Mouse (Mus musculus) stomach, embryonic 16.5 days (tissue): ENCODE measurements around the gene Gemin7. TPM values are rescaled to one million over a fixed set of nuclear protein-coding genes. Genes with fewer than 3 reads are reported as not detected.

Source experiments
- ATAC-seq: fragments of 200-750 bp; cut with Nextera tagmentation; 2 replicates; pipeline ENCODE4 v1.8.0; 2017; ENCODE audit warnings: moderate number of reproducible peaks, moderate TSS enrichment; ENCODE audit not compliant: insufficient read depth, low FRiP score
- H3K27ac ChIP-seq: fragments of 300-500 bp; sonication (generic); 2 replicates; pipeline ENCODE4 v1.5.1; 2014; ENCODE audit warnings: low read length
- H3K27me3 ChIP-seq: fragments of 300-500 bp; sonication (generic); 2 replicates; pipeline ENCODE4 v1.6.1; 2014; ENCODE audit warnings: low read length, control low read depth, mixed read lengths; ENCODE audit not compliant: control insufficient read depth, insufficient read depth
- H3K36me3 ChIP-seq: fragments of 300-500 bp; sonication (generic); 2 replicates; pipeline ENCODE4 v1.6.1; 2014; ENCODE audit warnings: low read length; ENCODE audit not compliant: control insufficient read depth, insufficient read depth
- H3K4me1 ChIP-seq: fragments of 300-500 bp; sonication (generic); 2 replicates; pipeline ENCODE4 v1.6.1; 2014; ENCODE audit warnings: low read length, control low read depth, mixed read lengths; ENCODE audit not compliant: control insufficient read depth, insufficient read depth
- H3K4me2 ChIP-seq: fragments of 300-500 bp; sonication (generic); 2 replicates; pipeline ENCODE4 v1.6.1; 2014; ENCODE audit warnings: low read depth, low read length, mixed read lengths
- H3K4me3 ChIP-seq: fragments of 300-500 bp; sonication (generic); replicated peaks from 2 replicates; pipeline ENCODE4 v1.5.1; 2014; ENCODE audit warnings: mild to moderate bottlenecking, low read length
- H3K9ac ChIP-seq: fragments of 300-500 bp; sonication (generic); 2 replicates; pipeline ENCODE4 v1.6.1; 2014; ENCODE audit warnings: low read length
- H3K9me3 ChIP-seq: fragments of 300-500 bp; sonication (generic); replicated peaks from 2 replicates; pipeline ENCODE4 v1.6.1; 2016; ENCODE audit warnings: low read length, control low read depth; ENCODE audit not compliant: control insufficient read depth
- WGBS: fragments of 180-500 bp; shearing (Covaris S2); extraction: QIAGEN DNeasy Blood & Tissue Kit; methylation state at CpG from one replicate; pipeline ENCODE4 v1.1.7; 2014; 5-methylcytosine and 5-hydroxymethylcytosine counted together
- polyA plus RNA-seq: library from polyadenylated mRNA; unstranded; fragments of >200 nt; fragmentation: Nextera tagmentation; extraction: Ambion mirVana; gene quantifications from 2 replicates; pipeline ENCODE4 v1.2.1, GENCODE M21; 2015

The Gemin7 gene
- polyA plus RNA-seq, 1 experiment from 2014 or later, result 141 TPM

DNA sequence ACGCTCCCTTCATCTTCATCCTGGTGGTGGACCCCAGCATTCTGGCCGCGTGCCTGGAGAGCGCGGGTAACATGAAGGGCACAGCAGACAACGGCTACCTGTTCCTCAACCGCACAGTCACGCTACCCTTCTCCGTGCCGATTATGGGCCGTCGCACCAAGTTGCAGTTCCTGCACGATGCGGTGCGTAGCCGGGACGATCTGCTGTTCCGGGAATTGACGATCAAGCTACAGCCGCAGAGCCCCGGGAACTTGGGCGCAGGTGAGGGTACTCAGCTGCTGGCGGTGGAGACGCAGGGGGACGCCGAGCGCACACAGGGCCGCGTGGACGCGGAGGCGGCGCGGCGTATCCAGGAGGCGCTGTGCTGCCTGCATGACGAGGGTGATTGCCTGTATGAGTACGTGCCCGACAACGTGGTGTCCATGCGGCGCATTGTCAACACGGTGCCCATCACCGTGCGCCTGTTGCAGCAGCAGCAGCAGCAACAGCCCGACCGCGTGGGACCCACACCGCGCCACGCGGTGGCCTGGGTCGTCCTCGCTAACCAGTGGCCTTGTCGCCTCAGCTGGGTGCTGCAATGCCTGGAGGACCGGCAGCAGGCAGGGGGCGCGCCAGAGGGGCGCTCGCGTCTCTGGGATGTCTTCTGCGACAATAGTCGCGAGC is 53.5 kb downstream of the Gemin7 start:
- H3K4me2 ChIP-seq, result peak overlapping the region; percentile 73
- peak overlapping the region; percentile 45 for H3K4me3 ChIP-seq
- WGBS, result 1% methylated on average over 64 of the region's 64 CpGs
- no peak overlapping the region for H3K27ac ChIP-seq
- H3K36me3 ChIP-seq, result no peaks in the 10 kb centered on the region
- ATAC-seq, result no peak
- H3K9me3 ChIP-seq, result no peaks in the 10 kb centered on the region
- peaks cover 21% of the 10 kb centered on the region for H3K4me1 ChIP-seq
- H3K9ac ChIP-seq, result peak overlapping the region; percentile 61
- H3K27me3 ChIP-seq, result peaks cover 65% of the 10 kb centered on the region

DNA sequence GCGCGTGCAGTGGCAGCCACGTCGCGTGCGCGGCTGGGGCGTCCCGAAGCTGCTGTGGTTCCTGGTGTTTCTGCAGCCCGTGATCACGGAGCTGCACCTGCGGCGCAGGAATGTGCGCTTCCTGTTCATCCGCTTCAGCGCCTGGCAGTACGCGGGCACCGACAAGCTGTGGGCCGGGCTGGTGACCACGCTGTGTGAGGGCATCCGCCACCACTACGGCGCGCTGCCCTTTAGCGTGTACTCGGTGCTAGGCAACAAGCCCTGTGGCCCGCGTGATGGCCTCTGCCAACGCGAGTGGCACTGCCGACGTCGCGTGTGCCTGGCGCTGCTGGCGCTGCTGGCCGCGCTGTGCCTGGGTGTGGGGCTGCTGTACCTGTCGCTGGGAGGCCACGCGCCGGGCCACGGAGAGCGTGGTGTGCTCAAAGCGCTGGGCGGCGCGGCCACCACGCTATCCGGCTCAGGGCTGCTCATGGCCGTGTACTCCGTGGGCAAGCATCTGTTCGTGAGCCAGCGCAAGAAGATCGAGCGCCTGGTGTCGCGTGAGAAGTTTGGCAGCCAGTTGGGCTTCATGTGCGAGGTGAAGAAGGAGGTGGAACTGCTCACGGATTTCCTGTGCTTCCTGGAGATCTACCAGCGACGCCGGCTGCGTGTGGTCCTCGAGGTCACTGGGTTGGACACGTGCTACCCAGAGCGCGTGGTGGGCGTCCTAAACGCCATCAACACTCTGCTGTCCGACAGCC is 54.2 kb downstream of the Gemin7 start:
- WGBS, result 10% methylated on average over 72 of the region's 72 CpGs
- peaks cover 21% of the 10 kb centered on the region for H3K4me1 ChIP-seq
- no peaks in the 10 kb centered on the region for H3K9me3 ChIP-seq
- H3K4me3 ChIP-seq, result peak overlapping the region; percentile 45
- no peaks in the 10 kb centered on the region for H3K36me3 ChIP-seq
- no peak overlapping the region for H3K27ac ChIP-seq
- H3K27me3 ChIP-seq, result peaks cover 69% of the 10 kb centered on the region
- peak overlapping the region; percentile 73 for H3K4me2 ChIP-seq
- peak overlapping the region; percentile 61 for H3K9ac ChIP-seq
- peak; percentile 8; the same call in 1 of the 2 replicates for ATAC-seq

GRCm38 (mm10) chr7:19520032-19520431 is 57.4 kb downstream of the Gemin7 start:
- peaks cover 65% of the 10 kb centered on the region for H3K27me3 ChIP-seq
- H3K4me3 ChIP-seq, result peak overlapping the region; percentile 22
- no peaks in the 10 kb centered on the region for H3K36me3 ChIP-seq
- peak overlapping the region; percentile 42; the same call in 1 of the 2 replicates for H3K4me2 ChIP-seq
- no peak overlapping the region for H3K27ac ChIP-seq
- H3K9me3 ChIP-seq, result no peaks in the 10 kb centered on the region
- no peak for ATAC-seq
- H3K4me1 ChIP-seq, result peaks cover 24% of the 10 kb centered on the region
- H3K9ac ChIP-seq, result peak overlapping the region; percentile 57
- WGBS, result 6% methylated on average over 22 of the region's 23 CpGs

- Histone ChIP-seq H3K4me1 (peaks cover 9% of the 10 kb centered on the region), H3K9ac (peak within 1 kb of the TSS; percentile 56), H3K9me3 (no peaks in the 10 kb centered on the region), H3K4me2 (peak within 1 kb of the TSS; percentile 45), H3K36me3 (no peaks in the 10 kb centered on the region), H3K27me3 (peaks cover 43% of the 10 kb centered on the region), H3K4me3 (peak within 1 kb of the TSS; percentile 21), H3K27ac (no peak within 1 kb of the TSS)
- 0 out of 2 replicates have a peak, but pooled peaks have one; percentile 14 for ATAC-seq
- WGBS, result 5% methylated on average over 20 of the region's 29 CpGs
These were observed 59.6 kb downstream of the Gemin7 start, which contains the start of gene Nkpd1 for GRCm38 (mm10) chr7:19517652-19518365. TSS of gene Nkpd1 (plus strand) at chr7:19517838.

Other genes with a start within 250 kb of the Gemin7 start
- 61.4 and 66.5 TPM in 2 replicates for gene Ercc1, start 232.8 kb downstream of the Gemin7 start, polyA plus RNA-seq
- 22.9 and 23.0 TPM in 2 replicates for gene Cd3eap, start 218.1 kb downstream of the Gemin7 start, polyA plus RNA-seq
- gene Ppp1r13l, start 217.8 kb downstream of the Gemin7 start, polyA plus RNA-seq, result 7.8 and 9.6 TPM in 2 replicates
- gene Ercc2, start 195.6 kb downstream of the Gemin7 start, polyA plus RNA-seq, result 11.7 and 11.8 TPM in 2 replicates
- 13.3 and 15.8 TPM in 2 replicates for gene Klc3, start 173.5 kb downstream of the Gemin7 start, polyA plus RNA-seq
- 50.9 and 378 TPM in 2 replicates for gene Ckm, start 172.8 kb downstream of the Gemin7 start, polyA plus RNA-seq
- gene Mark4, start 118.8 kb downstream of the Gemin7 start, polyA plus RNA-seq, result 4.3 and 5.9 TPM in 2 replicates
- 0.71 and 0.85 TPM in 2 replicates for gene Exoc3l2, start 114.3 kb downstream of the Gemin7 start, polyA plus RNA-seq
- 1.4 and 1.5 TPM in 2 replicates for gene Bloc1s3, start 69.2 kb downstream of the Gemin7 start, polyA plus RNA-seq
- gene Trappc6a, start 69.2 kb downstream of the Gemin7 start, polyA plus RNA-seq, result 101 and 102 TPM in 2 replicates
- gene Nkpd1, start 59.8 kb downstream of the Gemin7 start, polyA plus RNA-seq, result 1.8 and 3.3 TPM in 2 replicates
- 19.1 and 20.4 TPM in 2 replicates for gene Ppp1r37, start 14.5 kb downstream of the Gemin7 start, polyA plus RNA-seq
- gene Zfp296, start 308 bp downstream of the Gemin7 start, polyA plus RNA-seq, result 2.8 and 3.7 TPM in 2 replicates
- 28.6 and 35.2 TPM in 2 replicates for gene Clasrp, start 26.9 kb upstream of the Gemin7 start, polyA plus RNA-seq
- gene Relb, start 51.8 kb upstream of the Gemin7 start, polyA plus RNA-seq, result 9.0 and 11.3 TPM in 2 replicates
- 58.2 and 59.4 TPM in 2 replicates for gene Clptm1, start 87.4 kb upstream of the Gemin7 start, polyA plus RNA-seq
- gene Apoc2, start 100.3 kb upstream of the Gemin7 start, polyA plus RNA-seq, result 80.5 and 93.2 TPM in 2 replicates
- gene Gm44805, start 103.8 kb upstream of the Gemin7 start, polyA plus RNA-seq, result 1.2 and 7.2 TPM in 2 replicates
- 11.4 and 16.8 TPM in 2 replicates for gene Apoc4, start 103.9 kb upstream of the Gemin7 start, polyA plus RNA-seq
- gene Apoc1, start 115.1 kb upstream of the Gemin7 start, polyA plus RNA-seq, result 38.3 and 53.4 TPM in 2 replicates
- 385 and 438 TPM in 2 replicates for gene Apoe, start 121.6 kb upstream of the Gemin7 start, polyA plus RNA-seq
- 65.2 and 81.8 TPM in 2 replicates for gene Tomm40, start 137.8 kb upstream of the Gemin7 start, polyA plus RNA-seq
- 98.6 and 104 TPM in 2 replicates for gene Nectin2, start 172.9 kb upstream of the Gemin7 start, polyA plus RNA-seq
- gene Bcam, start 193.4 kb upstream of the Gemin7 start, polyA plus RNA-seq, result 118 and 122 TPM in 2 replicates
- gene Cblc, start 219.2 kb upstream of the Gemin7 start, polyA plus RNA-seq, result 31.2 and 32.9 TPM in 2 replicates
- gene Bcl3, start 245.2 kb upstream of the Gemin7 start, polyA plus RNA-seq, result 9.2 TPM in 2 replicates